Mouse (Mus musculus) MEL (cell line): Measurements from ENCODE around the gene Pip4p1.
"Not testable (repeated sequence)": the region's sequence is repeated elsewhere in the genome, so short reads cannot be mapped to it uniquely, and the experiment has no call there.

ENCODE experiments used
- BHLHE40 ChIP-seq: IDR thresholded peaks from 2 replicates; pipeline ENCODE4 v1.6.1; 2012; ENCODE audit warnings: low read depth, mild to moderate bottlenecking, inconsistent platforms, low read length, improper control_type of control experiment, borderline replicate concordance
- CHD2 ChIP-seq: IDR thresholded peaks from 2 replicates; pipeline ENCODE4 v1.6.1; 2011; ENCODE audit warnings: low read length, improper control_type of control experiment
- CTCF ChIP-seq, 3 experiments: IDR thresholded peaks in 2 of 3; conservative IDR thresholded peaks in 1 of 3; 2 replicates each; pipeline ENCODE4 v1.5.1; 2011 to 2012; ENCODE audit warnings: low read length in 3 of 3, low read depth in 2 of 3, mild to moderate bottlenecking in 2 of 3, improper control_type of control experiment in 1 of 3, inconsistent platforms in 1 of 3, mixed read lengths in 1 of 3, moderate library complexity in 1 of 3; ENCODE audit not compliant: control insufficient read depth in 1 of 3, insufficient read depth in 1 of 3, poor library complexity in 1 of 3, severe bottlenecking in 1 of 3
- E2F4 ChIP-seq: IDR thresholded peaks from 2 replicates; pipeline ENCODE4 v1.6.1; 2011; ENCODE audit warnings: low read depth, low read length, improper control_type of control experiment, borderline replicate concordance
- ELF1 ChIP-seq: IDR thresholded peaks from 2 replicates; pipeline ENCODE4 v1.6.1; 2014; ENCODE audit warnings: low read depth, mild to moderate bottlenecking, inconsistent platforms, low read length, improper control_type of control experiment, moderate library complexity
- EP300 ChIP-seq, 2 experiments: IDR thresholded peaks; 2 replicates each; pipeline ENCODE4 v1.6.1; 2011; ENCODE audit warnings: improper control_type of control experiment in 2 of 2, low read length in 2 of 2, low read depth in 1 of 2, mild to moderate bottlenecking in 1 of 2
- GATA1 ChIP-seq: IDR thresholded peaks from 2 replicates; pipeline ENCODE4 v1.6.1; 2011; ENCODE audit warnings: low read depth, low read length, improper control_type of control experiment
- HCFC1 ChIP-seq: IDR thresholded peaks from 2 replicates; pipeline ENCODE4 v1.6.1; 2012; ENCODE audit warnings: low read depth, mild to moderate bottlenecking, inconsistent platforms, low read length, improper control_type of control experiment, moderate library complexity
- MAFK ChIP-seq: IDR thresholded peaks from 2 replicates; pipeline ENCODE4 v1.6.1; 2011; ENCODE audit warnings: low read depth, mild to moderate bottlenecking, low read length, improper control_type of control experiment, borderline replicate concordance
- MAZ ChIP-seq: IDR thresholded peaks from 2 replicates; pipeline ENCODE4 v1.6.1; 2012; ENCODE audit warnings: low read depth, mild to moderate bottlenecking, inconsistent platforms, low read length, improper control_type of control experiment
- MYC ChIP-seq: IDR thresholded peaks from 2 replicates; pipeline ENCODE4 v1.6.1; 2011; ENCODE audit warnings: low read depth, mild to moderate bottlenecking, low read length, improper control_type of control experiment, moderate library complexity
- POLR2A ChIP-seq, 2 experiments: IDR thresholded peaks; 2 replicates each; pipeline ENCODE4 v1.6.1; 2011 to 2012; ENCODE audit warnings: low read length in 2 of 2, mild to moderate bottlenecking in 2 of 2, control low read depth in 1 of 2, improper control_type of control experiment in 1 of 2, low read depth in 1 of 2, moderate library complexity in 1 of 2; ENCODE audit not compliant: control insufficient read depth in 1 of 2, insufficient read depth in 1 of 2, poor library complexity in 1 of 2
- USF1 ChIP-seq: IDR thresholded peaks from 2 replicates; pipeline ENCODE4 v1.6.1; 2014; ENCODE audit warnings: low read depth, mild to moderate bottlenecking, inconsistent platforms, low read length, improper control_type of control experiment, moderate library complexity
- ZC3H11A ChIP-seq: IDR thresholded peaks from 2 replicates; pipeline ENCODE4 v1.6.1; 2012; ENCODE audit warnings: low read depth, mild to moderate bottlenecking, inconsistent platforms, low read length, improper control_type of control experiment

- not testable (repeated sequence) for TF ChIP-seq ZC3H11A; E2F4; ELF1; HCFC1; EP300 (IDR thresholded peaks at IDR 0.05; ENCODE audit: low read depth in 1 of 2, low read length in 2 of 2); CTCF (IDR thresholded peaks at IDR 0.05 in 2 of 3, conservative IDR thresholded peaks at IDR 0.05 in 1 of 3; ENCODE audit: control insufficient read depth in 1 of 3, insufficient read depth in 1 of 3, low read depth in 2 of 3, low read length in 3 of 3, poor library complexity in 1 of 3, severe bottlenecking in 1 of 3); MYC; GATA1; USF1; BHLHE40; MAFK; CHD2; POLR2A (IDR thresholded peaks at IDR 0.05; ENCODE audit: control insufficient read depth in 1 of 2, insufficient read depth in 1 of 2, low read depth in 1 of 2, low read length in 2 of 2, poor library complexity in 1 of 2); MAZ
Measured at GRCm38 (mm10) chr14:50957146-50957545, 26.5 kb upstream of the Pip4p1 start.
